Mouse (Mus musculus) colon, adult 2 months (tissue): ENCODE measurements around the gene Sbpl. TPM values are rescaled to one million over a fixed set of nuclear protein-coding genes. Genes with fewer than 3 reads are reported as not detected.

ENCODE experiments used
- polyA plus RNA-seq: library from polyadenylated mRNA; depleted of rRNA; stranded (reverse); fragments of >200 nt; gene quantifications from 2 replicates; pipeline ENCODE4 v1.2.3, GENCODE M21; 2012; rRNA removed

The Sbpl gene
- polyA plus RNA-seq, result not detected in 2 replicates

DNA sequence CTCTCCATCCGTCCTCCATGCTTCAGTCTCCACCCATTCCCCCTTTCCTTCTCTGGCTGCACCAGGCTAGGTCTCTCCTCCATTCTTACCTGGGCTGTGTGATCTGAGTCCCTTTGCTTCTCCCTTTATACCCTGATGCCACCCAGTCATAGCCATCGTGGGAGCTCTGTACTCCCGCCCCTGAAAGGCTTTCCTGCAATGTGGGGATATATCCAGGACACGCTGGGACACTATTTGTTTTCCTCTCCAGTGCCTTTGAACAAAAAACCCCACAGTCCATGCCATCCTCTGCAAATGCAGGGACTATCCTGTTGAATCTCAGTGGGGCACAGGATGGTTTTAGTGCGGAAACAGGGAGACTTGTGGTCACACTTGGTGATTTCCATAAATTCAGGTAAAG, at the start of gene Sbpl:
Sbpl (minus strand) TSS at position 101 of the 400 bp plus-strand sequence.

DNA sequence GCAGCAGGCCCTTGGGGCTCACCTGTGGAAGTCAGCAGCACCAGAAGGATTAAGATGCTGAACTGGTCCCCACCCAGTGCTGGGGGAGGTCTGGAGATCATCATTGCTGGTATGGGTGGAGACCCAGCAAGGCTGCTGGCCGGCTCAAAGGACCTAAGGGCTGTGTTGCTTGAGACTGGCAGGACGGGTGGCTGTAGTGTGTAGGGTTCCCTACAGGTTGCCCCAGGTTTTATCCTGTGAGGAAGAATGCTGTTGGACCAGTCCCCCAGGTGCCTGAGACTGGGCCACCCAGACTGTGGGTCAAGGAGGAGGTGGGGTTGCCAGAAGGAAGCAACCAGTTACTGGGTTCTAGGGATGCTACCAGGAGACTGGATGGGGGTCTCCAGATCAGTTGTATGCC, 42.8 kb upstream of the Sbpl start, which contains the start of gene Prss22:
Prss22 (minus strand) TSS at position 200 of the 400 bp plus-strand sequence.

DNA sequence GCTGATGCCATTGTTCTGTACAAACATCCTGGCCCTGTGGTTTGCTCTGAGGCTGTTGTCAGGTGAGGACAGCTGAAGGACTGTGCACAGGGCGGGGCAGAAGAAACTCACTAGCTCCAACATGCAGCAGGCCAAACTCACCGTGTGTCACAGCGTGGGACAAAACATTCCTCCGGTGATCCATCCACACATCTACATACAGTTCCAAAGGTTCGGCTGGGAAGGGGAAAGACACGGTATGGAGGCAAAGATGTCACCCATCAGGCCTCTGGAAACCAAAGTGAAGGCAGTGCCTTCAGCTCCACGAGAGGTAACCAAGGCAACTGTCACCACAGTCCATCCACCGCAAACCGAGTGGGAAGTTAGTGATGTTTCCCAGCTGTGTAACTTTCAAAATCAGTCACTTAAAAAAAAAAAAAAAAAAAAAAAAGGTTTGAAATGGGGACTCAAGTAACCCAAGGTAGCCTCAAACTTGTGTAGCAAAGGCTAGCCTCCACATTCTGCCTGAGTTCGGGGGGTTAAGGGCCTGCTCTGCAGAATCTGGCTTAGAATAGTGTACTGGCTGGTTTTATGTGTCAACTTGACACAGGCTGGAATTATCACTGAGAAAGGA, 25.3 kb upstream of the Sbpl start, which contains the start of gene Prss30:
Prss30 (minus strand) TSS at position 270 of the 613 bp plus-strand sequence.

DNA sequence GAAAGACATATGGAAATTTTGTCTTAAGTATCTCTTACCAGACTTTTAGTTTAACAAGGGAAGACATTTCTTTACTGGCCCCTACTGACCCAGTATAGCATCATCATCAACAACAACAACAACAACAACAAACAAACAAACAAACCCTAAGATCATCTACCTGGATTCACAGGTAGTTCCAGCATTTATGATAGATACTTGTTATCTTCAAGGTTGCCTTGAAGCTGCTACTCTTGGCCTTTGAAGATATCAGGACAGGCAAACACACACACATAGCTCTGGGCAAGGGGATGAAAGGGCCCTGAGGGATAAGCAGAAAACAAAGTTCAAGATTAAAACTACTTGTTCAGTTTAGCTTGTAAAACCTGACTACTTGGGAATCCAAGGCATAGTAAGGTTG, 13.7 kb downstream of the Sbpl start, which contains the start of gene Sbp:
Sbp (plus strand) TSS at position 301 of the 400 bp plus-strand sequence.

DNA sequence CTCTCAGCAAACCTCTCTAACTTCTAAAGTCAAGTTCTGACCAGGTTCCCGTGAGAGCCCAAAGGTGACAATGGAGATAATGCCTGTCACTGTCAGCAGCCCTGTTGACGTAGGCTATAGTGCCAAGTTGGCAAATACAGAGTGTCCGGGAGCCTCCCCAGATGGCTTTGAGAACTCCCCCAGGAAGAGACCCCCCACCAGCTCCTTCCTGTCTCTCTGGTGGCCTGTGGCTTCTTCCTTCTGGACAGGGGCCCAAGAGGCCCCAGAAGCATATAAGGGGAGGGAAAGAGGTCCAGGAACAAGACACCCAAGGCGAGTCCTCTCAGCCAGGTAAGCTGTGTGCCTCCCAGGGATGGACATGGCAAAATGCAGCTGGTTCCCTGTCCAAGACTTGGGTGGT, 37.9 kb downstream of the Sbpl start, which contains the start of gene Dcpp3:
Dcpp3 (plus strand) TSS at position 301 of the 400 bp plus-strand sequence.

Other genes starting within 250 kb of the Sbpl start
- gene 1520401A03Rik, start 232.5 kb downstream of the Sbpl start, polyA plus RNA-seq, result 0.09 TPM in 1 of 2 replicates, not detected in the other
- 61.5 and 71.9 TPM in 2 replicates for gene Pkmyt1, start 228.9 kb downstream of the Sbpl start, polyA plus RNA-seq
- 392 and 448 TPM in 2 replicates for gene Paqr4, start 214.4 kb downstream of the Sbpl start, polyA plus RNA-seq
- gene Kremen2, start 209.4 kb downstream of the Sbpl start, polyA plus RNA-seq, result 14.8 and 15.8 TPM in 2 replicates
- 30.4 and 32.2 TPM in 2 replicates for gene Flywch1, start 183.7 kb downstream of the Sbpl start, polyA plus RNA-seq
- 15.4 and 24.0 TPM in 2 replicates for gene Flywch2, start 169.2 kb downstream of the Sbpl start, polyA plus RNA-seq
- gene Srrm2, start 164.7 kb downstream of the Sbpl start, polyA plus RNA-seq, result 521 and 552 TPM in 2 replicates
- 551 and 740 TPM in 2 replicates for gene Elob, start 126.1 kb downstream of the Sbpl start, polyA plus RNA-seq
- 0.24 and 0.87 TPM in 2 replicates for gene Prss33, start 119.2 kb downstream of the Sbpl start, polyA plus RNA-seq
- 1,354 and 1,658 TPM in 2 replicates for gene Prss32, start 111.4 kb downstream of the Sbpl start, polyA plus RNA-seq
- gene Prss41, start 111.1 kb downstream of the Sbpl start, polyA plus RNA-seq, result 1.9 and 6.1 TPM in 2 replicates
- gene Prss21, start 87.2 kb downstream of the Sbpl start, polyA plus RNA-seq, result not detected in 2 replicates
- gene Dcpp1, start 74.4 kb downstream of the Sbpl start, polyA plus RNA-seq, result not detected in 2 replicates
- not detected in 2 replicates for gene Dcpp2, start 74.4 kb downstream of the Sbpl start, polyA plus RNA-seq
- not detected in 2 replicates for gene Dcpp3, start 37.8 kb downstream of the Sbpl start, polyA plus RNA-seq
- gene Sbp, start 13.6 kb downstream of the Sbpl start, polyA plus RNA-seq, result not detected in 2 replicates
- 370 and 486 TPM in 2 replicates for gene Prss30, start 25.3 kb upstream of the Sbpl start, polyA plus RNA-seq
- not detected in 2 replicates for gene Prss22, start 42.8 kb upstream of the Sbpl start, polyA plus RNA-seq
- gene Prss27, start 82.9 kb upstream of the Sbpl start, polyA plus RNA-seq, result 0.93 and 1.4 TPM in 2 replicates
- 49.8 and 73.7 TPM in 2 replicates for gene Kctd5, start 118.2 kb upstream of the Sbpl start, polyA plus RNA-seq
- 16.9 and 17.2 TPM in 2 replicates for gene Pdpk1, start 195.7 kb upstream of the Sbpl start, polyA plus RNA-seq
- 85.8 and 87.8 TPM in 2 replicates for gene Amdhd2, start 208.5 kb upstream of the Sbpl start, polyA plus RNA-seq
- gene Atp6v0c, start 214.4 kb upstream of the Sbpl start, polyA plus RNA-seq, result 675 and 920 TPM in 2 replicates